Mouse (Mus musculus) MEL (cell line): ENCODE results near the gene Plscr5.
"Not testable (repeated sequence)": the region's sequence is repeated elsewhere in the genome, so short reads cannot be mapped to it uniquely, and the experiment has no call there.

Experiments
- BHLHE40 ChIP-seq: IDR thresholded peaks from 2 replicates; pipeline ENCODE4 v1.6.1; 2012; ENCODE audit warnings: low read depth, mild to moderate bottlenecking, inconsistent platforms, low read length, improper control_type of control experiment, borderline replicate concordance
- CHD2 ChIP-seq: IDR thresholded peaks from 2 replicates; pipeline ENCODE4 v1.6.1; 2011; ENCODE audit warnings: low read length, improper control_type of control experiment
- CTCF ChIP-seq, 3 experiments: IDR thresholded peaks in 2 of 3; conservative IDR thresholded peaks in 1 of 3; 2 replicates each; pipeline ENCODE4 v1.5.1; 2011 to 2012; ENCODE audit warnings: low read length in 3 of 3, low read depth in 2 of 3, mild to moderate bottlenecking in 2 of 3, improper control_type of control experiment in 1 of 3, inconsistent platforms in 1 of 3, mixed read lengths in 1 of 3, moderate library complexity in 1 of 3; ENCODE audit not compliant: control insufficient read depth in 1 of 3, insufficient read depth in 1 of 3, poor library complexity in 1 of 3, severe bottlenecking in 1 of 3
- EP300 ChIP-seq, 2 experiments: IDR thresholded peaks; 2 replicates each; pipeline ENCODE4 v1.6.1; 2011; ENCODE audit warnings: improper control_type of control experiment in 2 of 2, low read length in 2 of 2, low read depth in 1 of 2, mild to moderate bottlenecking in 1 of 2
- GABPA ChIP-seq: IDR thresholded peaks from 2 replicates; pipeline ENCODE4 v1.6.1; 2012; ENCODE audit warnings: low read depth, mild to moderate bottlenecking, inconsistent platforms, low read length, improper control_type of control experiment, moderate library complexity
- HCFC1 ChIP-seq: IDR thresholded peaks from 2 replicates; pipeline ENCODE4 v1.6.1; 2012; ENCODE audit warnings: low read depth, mild to moderate bottlenecking, inconsistent platforms, low read length, improper control_type of control experiment, moderate library complexity
- JUND ChIP-seq: IDR thresholded peaks from 2 replicates; pipeline ENCODE4 v1.6.1; 2011; ENCODE audit warnings: low read depth, mild to moderate bottlenecking, improper control_type of control experiment, low read length
- KAT2A ChIP-seq: conservative IDR thresholded peaks from 2 replicates; pipeline ENCODE4 v1.6.1; 2012; ENCODE audit warnings: low read depth, low read length, improper control_type of control experiment, inconsistent platforms
- POLR2A ChIP-seq, 2 experiments: IDR thresholded peaks; 2 replicates each; pipeline ENCODE4 v1.6.1; 2011 to 2012; ENCODE audit warnings: low read length in 2 of 2, mild to moderate bottlenecking in 2 of 2, control low read depth in 1 of 2, improper control_type of control experiment in 1 of 2, low read depth in 1 of 2, moderate library complexity in 1 of 2; ENCODE audit not compliant: control insufficient read depth in 1 of 2, insufficient read depth in 1 of 2, poor library complexity in 1 of 2
- POLR2AphosphoS5 ChIP-seq: IDR thresholded peaks from 2 replicates; pipeline ENCODE4 v1.6.1; 2012; ENCODE audit warnings: low read depth, borderline replicate concordance, mild to moderate bottlenecking, inconsistent platforms, low read length, moderate library complexity, mixed read lengths
- RAD21 ChIP-seq: IDR thresholded peaks from 2 replicates; pipeline ENCODE4 v1.6.1; 2011; ENCODE audit warnings: mild to moderate bottlenecking, low read depth, low read length, improper control_type of control experiment
- TBP ChIP-seq: IDR thresholded peaks from 2 replicates; pipeline ENCODE4 v1.8.0; 2011; ENCODE audit warnings: low read depth, low read length, improper control_type of control experiment
- ZKSCAN1 ChIP-seq: IDR thresholded peaks from 2 replicates; pipeline ENCODE4 v1.6.1; 2012; ENCODE audit warnings: low read depth, mild to moderate bottlenecking, inconsistent platforms, low read length, improper control_type of control experiment, moderate library complexity

- TF ChIP-seq CTCF (IDR thresholded peaks at IDR 0.05 in 2 of 3, conservative IDR thresholded peaks at IDR 0.05 in 1 of 3; ENCODE audit: control insufficient read depth in 1 of 3, insufficient read depth in 1 of 3, low read depth in 2 of 3, low read length in 3 of 3, poor library complexity in 1 of 3, severe bottlenecking in 1 of 3); CHD2; POLR2AphosphoS5; POLR2A (IDR thresholded peaks at IDR 0.05; ENCODE audit: control insufficient read depth in 1 of 2, insufficient read depth in 1 of 2, low read depth in 1 of 2, low read length in 2 of 2, poor library complexity in 1 of 2); GABPA; JUND; RAD21; ZKSCAN1; EP300 (IDR thresholded peaks at IDR 0.05; ENCODE audit: low read depth in 1 of 2, low read length in 2 of 2); BHLHE40; KAT2A; TBP; HCFC1: not testable (repeated sequence)
These were observed at the start of gene Plscr5 for GRCm38 (mm10) chr9:92192636-92193035.
